Mouse (Mus musculus) heart, embryonic 14.5 days (tissue): ENCODE results near the gene Grm7. TPM values are rescaled to one million over a fixed set of nuclear protein-coding genes. Genes with fewer than 3 reads are reported as not detected.
A peak's percentile ranks its signal among the peaks of the same experiment; 100 is the strongest.

ENCODE experiments used
- ATAC-seq: fragments of 200-750 bp; cut with Nextera tagmentation; 2 replicates; pipeline ENCODE4 v1.8.0; 2017; ENCODE audit warnings: low read depth, moderate TSS enrichment; ENCODE audit not compliant: insufficient number of reproducible peaks, insufficient read depth, low FRiP score
- H3K27ac ChIP-seq, 2 experiments: fragments of 200-500 bp in 1 of 2; fragments of 300-500 bp in 1 of 2; sonication (generic) in 1 of 2; replicated peaks in 1 of 2; 2 replicates each; pipeline ENCODE4 v1.5.1; 2012 to 2014; ENCODE audit warnings: low read depth in 2 of 2, low read length in 2 of 2, control low read depth in 1 of 2, mild to moderate bottlenecking in 1 of 2, mixed read lengths in 1 of 2; ENCODE audit not compliant: control insufficient read depth in 1 of 2, insufficient read depth in 1 of 2
- H3K27me3 ChIP-seq: fragments of 300-500 bp; sonication (generic); 2 replicates; pipeline ENCODE4 v1.6.1; 2014; ENCODE audit warnings: mild to moderate bottlenecking, low read length, control low read depth; ENCODE audit not compliant: control insufficient read depth, insufficient read depth
- H3K36me3 ChIP-seq: fragments of 300-500 bp; sonication (generic); 2 replicates; pipeline ENCODE4 v1.6.1; 2014; ENCODE audit warnings: mild to moderate bottlenecking, control low read depth, low read length, mixed read lengths; ENCODE audit not compliant: control insufficient read depth, insufficient read depth
- H3K4me1 ChIP-seq, 2 experiments: fragments of 200-500 bp in 1 of 2; fragments of 300-500 bp in 1 of 2; sonication (generic) in 1 of 2; 2 replicates each; pipeline ENCODE4 v1.6.1; 2012 to 2014; ENCODE audit warnings: low read length in 2 of 2, control low read depth in 1 of 2, mixed read lengths in 1 of 2; ENCODE audit not compliant: control insufficient read depth in 2 of 2, insufficient read depth in 2 of 2
- H3K4me2 ChIP-seq: fragments of 300-500 bp; sonication (generic); 2 replicates; pipeline ENCODE4 v1.6.1; 2014; ENCODE audit warnings: mild to moderate bottlenecking, low read length
- H3K4me3 ChIP-seq, 2 experiments: fragments of 200-500 bp in 1 of 2; fragments of 300-500 bp in 1 of 2; sonication (generic) in 1 of 2; 2 replicates each; pipeline ENCODE4 v1.5.1; 2012 to 2014; ENCODE audit warnings: low read length in 2 of 2, mild to moderate bottlenecking in 2 of 2, control low read depth in 1 of 2, low read depth in 1 of 2, moderate library complexity in 1 of 2; ENCODE audit not compliant: control insufficient read depth in 1 of 2, insufficient read depth in 1 of 2
- H3K9ac ChIP-seq: fragments of 300-500 bp; sonication (generic); 2 replicates; pipeline ENCODE4 v1.6.1; 2014; ENCODE audit warnings: mild to moderate bottlenecking, low read length
- H3K9me3 ChIP-seq: fragments of 300-500 bp; sonication (generic); 2 replicates; pipeline ENCODE4 v1.6.1; 2016; ENCODE audit warnings: low read length, control low read depth; ENCODE audit not compliant: control insufficient read depth
- WGBS: fragments of 180-500 bp; shearing (Covaris S2); extraction: QIAGEN DNeasy Blood & Tissue Kit; methylation state at CpG from one replicate; pipeline ENCODE4 v1.1.7; 2014; 5-methylcytosine and 5-hydroxymethylcytosine counted together
- polyA plus RNA-seq: library from polyadenylated mRNA; unstranded; fragments of >200 nt; fragmentation: Nextera tagmentation; extraction: Ambion mirVana; gene quantifications from 2 replicates; pipeline ENCODE4 v1.2.1, GENCODE M21; 2014

Gene Grm7
- polyA plus RNA-seq, result 0.63 and 0.73 TPM in 2 replicates

DNA sequence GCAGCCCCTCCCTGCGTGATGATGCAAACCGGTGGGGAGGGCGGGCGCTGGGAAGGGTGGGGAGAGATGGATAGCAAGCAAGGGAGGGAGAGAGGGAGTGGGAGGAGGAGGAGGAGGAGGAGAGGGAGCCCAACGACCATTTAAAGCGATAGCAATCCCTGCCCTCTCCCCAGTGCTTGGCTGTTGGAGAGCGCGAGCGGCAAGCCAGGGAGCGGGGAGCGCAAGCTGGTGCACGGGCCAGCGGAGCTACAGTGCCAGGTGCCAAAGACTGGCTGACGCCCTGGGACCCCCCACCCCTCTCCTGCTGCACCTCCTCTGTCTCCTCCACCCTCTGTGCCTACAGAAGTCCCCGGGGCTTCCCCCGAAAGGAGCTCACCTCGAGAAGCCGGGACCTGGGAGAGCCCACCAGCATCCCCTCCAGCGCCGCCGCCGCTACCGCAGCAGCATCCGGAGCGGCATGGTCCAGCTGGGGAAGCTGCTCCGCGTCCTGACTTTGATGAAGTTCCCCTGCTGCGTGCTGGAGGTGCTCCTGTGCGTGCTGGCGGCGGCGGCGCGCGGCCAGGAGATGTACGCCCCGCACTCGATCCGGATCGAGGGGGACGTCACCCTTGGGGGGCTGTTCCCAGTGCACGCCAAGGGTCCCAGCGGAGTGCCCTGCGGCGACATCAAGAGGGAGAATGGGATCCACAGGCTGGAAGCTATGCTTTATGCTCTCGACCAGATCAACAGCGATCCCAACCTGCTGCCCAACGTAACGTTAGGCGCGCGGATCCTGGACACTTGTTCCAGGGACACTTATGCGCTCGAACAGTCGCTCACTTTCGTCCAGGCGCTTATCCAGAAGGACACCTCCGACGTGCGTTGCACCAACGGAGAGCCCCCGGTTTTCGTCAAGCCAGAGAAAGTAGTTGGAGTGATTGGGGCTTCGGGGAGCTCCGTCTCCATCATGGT, at the start of gene Grm7:
TSS of gene Grm7 (plus strand) at position 171 of the 951 bp plus-strand sequence.
- 1% methylated on average over 63 of the region's 65 CpGs for WGBS
- peak within 1 kb of the TSS; percentile 68 for H3K4me2 ChIP-seq
- peaks cover 54% of the 10 kb centered on the region for H3K27me3 ChIP-seq
- no peak within 1 kb of the TSS for H3K27ac ChIP-seq
- no peak within 1 kb of the TSS for H3K9ac ChIP-seq
- H3K4me1 ChIP-seq, result no peaks in the 10 kb centered on the region
- no peaks in the 10 kb centered on the region for H3K36me3 ChIP-seq
- ATAC-seq, result peak; percentile 26; the same call in 1 of the 2 replicates
- peak within 1 kb of the TSS; percentile 34 to 40 for H3K4me3 ChIP-seq
- H3K9me3 ChIP-seq, result no peaks in the 10 kb centered on the region

DNA sequence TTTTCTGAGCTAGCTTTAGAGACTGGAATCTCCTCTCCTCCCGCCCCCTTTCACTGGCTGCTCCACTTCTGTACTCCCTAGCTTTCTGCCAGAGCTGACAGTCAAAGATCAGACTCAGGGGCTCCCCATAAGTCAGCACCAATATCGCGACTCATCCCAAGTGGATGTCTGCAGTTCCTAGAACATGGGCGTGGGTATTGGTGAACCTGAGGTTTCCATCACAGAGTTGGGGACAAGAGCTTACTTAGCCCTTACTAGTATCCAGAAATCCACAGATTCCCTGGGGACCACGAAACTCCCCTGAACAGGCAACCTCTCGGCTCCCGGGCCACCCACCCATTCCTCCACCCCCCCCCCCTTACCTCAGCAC, 355 bp upstream of the Grm7 start:
- no peak for ATAC-seq
- H3K27me3 ChIP-seq, result peaks cover 54% of the 10 kb centered on the region

DNA sequence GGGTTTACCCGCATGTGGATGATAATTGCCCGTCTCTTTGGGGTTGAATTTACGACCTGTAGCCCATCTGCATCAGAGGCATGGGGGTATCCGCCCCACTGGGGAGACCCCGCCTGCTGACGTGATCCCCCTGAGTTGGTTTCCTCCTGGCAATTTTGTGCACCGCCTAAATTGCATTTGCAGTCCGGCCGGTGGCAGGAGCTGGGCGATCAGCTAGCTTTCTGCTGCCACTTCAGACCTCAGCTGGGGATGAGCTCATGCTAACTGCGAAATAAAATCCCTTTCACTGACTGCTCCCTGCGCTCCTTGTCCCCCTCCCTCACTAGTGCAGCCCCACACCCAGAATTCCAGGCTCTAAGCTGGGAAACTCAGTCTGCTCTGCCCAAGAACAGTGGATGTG, 1.5 kb downstream of the Grm7 start:
- Histone ChIP-seq H3K9ac (no peak overlapping the region), H3K27me3 (peaks cover 54% of the 10 kb centered on the region)
- 3% methylated on average over 12 of the region's 12 CpGs for WGBS

More for the DNA sequence above, 355 bp upstream of the Grm7 start:
- Histone ChIP-seq H3K9ac (no peak overlapping the region), H3K9me3 (no peaks in the 10 kb centered on the region), H3K4me1 (no peaks in the 10 kb centered on the region), H3K27ac (no peak overlapping the region), H3K36me3 (no peaks in the 10 kb centered on the region), H3K4me3 (peak overlapping the region in 1 of 2 experiments; percentile 40; a peak in 2 of 4 replicates), H3K4me2 (peak overlapping the region; percentile 68)
- WGBS, result under 1% methylated on average over 7 of the region's 7 CpGs

DNA sequence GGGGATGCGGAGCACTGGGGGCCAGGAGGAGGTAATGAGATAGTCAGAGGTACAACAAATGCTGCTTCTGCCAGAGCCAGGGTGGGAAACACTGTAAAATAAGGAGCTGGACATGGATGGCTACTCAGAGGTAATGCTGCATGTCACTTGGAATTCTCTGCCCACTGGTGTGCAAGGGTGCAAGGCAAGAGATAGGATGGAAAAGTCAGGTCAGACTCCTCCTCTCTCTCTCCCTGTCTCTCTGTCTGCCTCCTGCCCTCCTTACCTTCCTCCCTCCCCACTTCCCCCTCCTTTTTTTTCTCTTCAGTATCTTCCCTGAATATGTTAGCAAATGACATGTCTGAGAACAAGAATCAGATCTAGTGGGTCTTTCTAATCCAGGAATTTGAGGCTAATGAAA, 3.8 kb downstream of the Grm7 start:
- Histone ChIP-seq H3K27me3 (peaks cover 42% of the 10 kb centered on the region), H3K27ac (no peak overlapping the region)
- 72% methylated on average over 1 of the region's 1 CpGs for WGBS

More for the DNA sequence above, 1.5 kb downstream of the Grm7 start:
- Histone ChIP-seq H3K27ac (no peak overlapping the region), H3K4me2 (peak overlapping the region; percentile 17; the same call in 1 of the 2 replicates), H3K36me3 (no peaks in the 10 kb centered on the region), H3K4me1 (no peaks in the 10 kb centered on the region), H3K4me3 (no peak overlapping the region), H3K9me3 (no peaks in the 10 kb centered on the region)
- ATAC-seq, result no peak

DNA sequence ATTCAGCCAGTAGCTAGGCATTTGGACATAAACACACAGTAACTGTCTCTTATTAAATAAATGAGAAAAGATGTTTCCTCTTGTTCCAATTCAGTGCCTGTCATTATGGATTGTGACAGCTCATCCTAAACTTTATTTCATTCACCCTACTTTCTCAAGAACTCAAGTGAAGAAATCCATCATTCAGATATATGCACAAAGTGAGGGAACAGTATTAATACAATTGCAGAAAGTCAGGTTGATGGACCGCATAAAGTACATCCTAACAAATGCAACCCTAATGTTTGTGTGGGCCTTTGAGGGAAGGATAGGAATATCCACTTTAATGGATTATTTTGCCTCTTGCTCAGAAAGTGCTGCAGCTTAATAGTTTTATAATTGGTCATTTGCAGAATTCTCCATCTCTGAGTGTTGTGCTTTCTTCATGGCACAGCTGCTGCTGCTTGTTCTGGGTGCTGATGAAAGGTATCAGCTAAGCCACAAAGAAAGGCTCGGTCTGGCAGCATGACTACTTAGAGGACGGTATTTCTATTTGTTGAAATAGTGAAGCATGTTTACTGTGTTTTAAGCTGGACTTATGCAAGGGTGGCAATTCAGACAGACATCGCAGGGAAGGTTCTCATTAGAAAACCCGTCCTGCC, 8.1 kb downstream of the Grm7 start:
- peaks cover 2% of the 10 kb centered on the region; the same call in 1 of the 2 replicates for H3K27me3 ChIP-seq
- no peaks in the 10 kb centered on the region for H3K9me3 ChIP-seq
- ATAC-seq, result no peak
- no peak overlapping the region for H3K27ac ChIP-seq
- WGBS, result 70% methylated on average over 5 of the region's 5 CpGs
- no peaks in the 10 kb centered on the region for H3K4me1 ChIP-seq
- no peak overlapping the region for H3K4me2 ChIP-seq
- no peaks in the 10 kb centered on the region for H3K36me3 ChIP-seq
- no peak overlapping the region for H3K9ac ChIP-seq
- H3K4me3 ChIP-seq, result no peak overlapping the region

More for the DNA sequence above, 3.8 kb downstream of the Grm7 start:
- ATAC-seq, result no peak
- H3K4me2 ChIP-seq, result no peak overlapping the region
- H3K9ac ChIP-seq, result no peak overlapping the region
- no peaks in the 10 kb centered on the region for H3K4me1 ChIP-seq
- no peaks in the 10 kb centered on the region for H3K9me3 ChIP-seq
- H3K4me3 ChIP-seq, result no peak overlapping the region
- H3K36me3 ChIP-seq, result no peaks in the 10 kb centered on the region

DNA sequence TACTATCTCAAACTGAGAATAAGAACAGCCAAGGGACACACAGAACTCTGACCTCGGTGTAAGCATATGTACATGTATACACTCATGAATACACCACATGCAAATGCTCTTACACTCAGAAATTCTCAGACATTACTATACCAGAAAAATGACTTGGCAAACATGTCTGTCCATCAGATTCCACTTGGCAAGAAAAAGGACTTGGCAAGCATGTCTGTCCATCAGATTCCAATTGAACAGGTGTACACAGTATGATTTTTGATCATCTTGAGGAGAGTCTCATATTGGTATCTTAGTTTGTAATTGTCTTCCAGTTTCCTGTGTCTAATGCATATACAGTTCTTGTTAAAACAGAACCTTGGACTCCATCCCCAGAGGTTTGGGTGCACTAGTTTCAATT, 19.1 kb downstream of the Grm7 start:
- no peak overlapping the region for H3K4me2 ChIP-seq
- H3K4me3 ChIP-seq, result no peak overlapping the region
- H3K9me3 ChIP-seq, result no peaks in the 10 kb centered on the region
- no peaks in the 10 kb centered on the region for H3K36me3 ChIP-seq
- H3K4me1 ChIP-seq, result no peaks in the 10 kb centered on the region
- WGBS, result 83% methylated on average over 1 of the region's 1 CpGs
- no peaks in the 10 kb centered on the region for H3K27me3 ChIP-seq
- no peak for ATAC-seq
- H3K27ac ChIP-seq, result no peak overlapping the region
- H3K9ac ChIP-seq, result no peak overlapping the region

DNA sequence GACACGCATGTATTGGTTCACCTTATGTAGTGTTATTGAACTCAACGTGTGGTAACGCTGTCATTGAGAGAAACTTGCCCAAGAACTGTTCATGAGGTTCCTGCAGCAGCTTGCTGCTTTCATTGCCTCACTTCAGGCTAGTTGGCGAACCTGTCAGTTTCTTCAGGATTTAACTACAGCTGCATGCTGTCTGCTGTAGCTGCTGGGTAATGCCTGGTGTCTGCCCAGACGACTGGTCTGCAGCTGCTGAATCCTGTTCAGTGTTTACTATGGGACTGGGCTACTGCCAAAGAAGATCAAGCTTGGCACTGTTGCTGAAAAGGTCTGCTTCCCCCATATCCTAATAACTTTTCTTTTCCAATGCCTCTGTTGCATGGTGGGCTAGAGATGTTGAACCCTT, 23.1 kb downstream of the Grm7 start:
- Histone ChIP-seq H3K9ac (no peak overlapping the region), H3K27ac (no peak overlapping the region), H3K4me1 (no peaks in the 10 kb centered on the region), H3K4me3 (no peak overlapping the region), H3K36me3 (no peaks in the 10 kb centered on the region), H3K4me2 (no peak overlapping the region), H3K27me3 (no peaks in the 10 kb centered on the region), H3K9me3 (no peaks in the 10 kb centered on the region)
- ATAC-seq, result no peak
- 58% methylated on average over 5 of the region's 5 CpGs for WGBS
